Mouse (Mus musculus): Measurements from ENCODE around the gene Cyp2c55. TPM values are rescaled to one million over a fixed set of nuclear protein-coding genes. Genes with fewer than 3 reads are reported as not detected.

Cyp2c55 gene
- polyA plus RNA-seq (2012; rRNA removed): 0.08 TPM in 1 of 2 replicates, not detected in the other

GRCm38 (mm10) chr19:39006715-39007114, at the start of gene Cyp2c55:
Gene Cyp2c55 (plus strand): TSS chr19:39007019.
- no peak for DNase-seq (ENCODE audit: extremely low spot score in 1 of 2, low spot score in 1 of 2)

GRCm38 (mm10) chr19:38970741-38971140, 36.1 kb upstream of the Cyp2c55 start:
- DNase-seq (ENCODE audit: extremely low spot score in 1 of 2, low spot score in 1 of 2): no peak

- DNase-seq (ENCODE audit: extremely low spot score in 1 of 2, low spot score in 1 of 2): no peak
Observed at GRCm38 (mm10) chr19:38972581-38972980, 34.2 kb upstream of the Cyp2c55 start.

- DNase-seq (ENCODE audit: extremely low spot score in 1 of 2, low spot score in 1 of 2): peak in 1 of 2 experiments; percentile 8
Observed at GRCm38 (mm10) chr19:38973666-38974065, 33.2 kb upstream of the Cyp2c55 start.

GRCm38 (mm10) chr19:38976269-38976668, 30.6 kb upstream of the Cyp2c55 start:
- DNase-seq (ENCODE audit: extremely low spot score in 1 of 2, low spot score in 1 of 2): no peak

- DNase-seq (ENCODE audit: extremely low spot score in 1 of 2, low spot score in 1 of 2): peak; percentile 15 to 85
Observed at GRCm38 (mm10) chr19:38981966-38982365, 24.9 kb upstream of the Cyp2c55 start.

- no peak for DNase-seq (ENCODE audit: extremely low spot score in 1 of 2, low spot score in 1 of 2)
Observed at GRCm38 (mm10) chr19:38998248-38998647, 8.6 kb upstream of the Cyp2c55 start.

GRCm38 (mm10) chr19:38998676-38999075, 8.1 kb upstream of the Cyp2c55 start:
- no peak for DNase-seq (ENCODE audit: extremely low spot score in 1 of 2, low spot score in 1 of 2)

- DNase-seq (ENCODE audit: extremely low spot score in 1 of 2, low spot score in 1 of 2): no peak
Observed at GRCm38 (mm10) chr19:39005132-39005531, 1.7 kb upstream of the Cyp2c55 start.

- DNase-seq (ENCODE audit: extremely low spot score in 1 of 2, low spot score in 1 of 2): no peak
Observed at GRCm38 (mm10) chr19:39057928-39058327, 51.1 kb downstream of the Cyp2c55 start.

GRCm38 (mm10) chr19:39060719-39061118, 53.9 kb downstream of the Cyp2c55 start, which contains the start of gene Cyp2c65:
Gene Cyp2c65 (plus strand): TSS chr19:39061015.
- DNase-seq (ENCODE audit: extremely low spot score in 1 of 2, low spot score in 1 of 2): no peak

Other genes starting within 250 kb of the Cyp2c55 start
- 9.7 and 10.2 TPM in 2 replicates for gene Noc3l, start 187.8 kb upstream of the Cyp2c55 start, polyA plus RNA-seq (2012; rRNA removed)
- 8.4 and 9.1 TPM in 2 replicates for gene Tbc1d12, start 170.4 kb upstream of the Cyp2c55 start, polyA plus RNA-seq (2012; rRNA removed)
- 2.2 and 2.8 TPM in 2 replicates for gene Hells, start 76.1 kb upstream of the Cyp2c55 start, polyA plus RNA-seq (2012; rRNA removed)
- not detected in 2 replicates for gene Cyp2c65, start 54.0 kb downstream of the Cyp2c55 start, polyA plus RNA-seq (2012; rRNA removed)
- not detected in 2 replicates for gene Cyp2c66, start 106.9 kb downstream of the Cyp2c55 start, polyA plus RNA-seq (2012; rRNA removed)